Mouse (Mus musculus): ENCODE data around the gene Aknad1. TPM values are rescaled to one million over a fixed set of nuclear protein-coding genes. Genes with fewer than 3 reads are reported as not detected.

Gene Aknad1
- polyA plus RNA-seq, 1 experiment, result not detected

- TF ChIP-seq POLR2A (IDR thresholded peaks at IDR 0.05; ENCODE audit: low read depth, low read length), result no peak
- no peak for TF ChIP-seq CTCF (conservative IDR thresholded peaks at IDR 0.05; ENCODE audit: insufficient read depth, insufficient read length, low read depth, low read length)
- peaks cover 3% of the 10 kb centered on the region; the same call in 1 of the 2 replicates for H3K4me1 ChIP-seq (ENCODE audit: control insufficient read depth, insufficient read depth, low read length)
- no peaks in the 10 kb centered on the region for H3K36me3 ChIP-seq (ENCODE audit: control insufficient read depth, insufficient read depth, low read length)
- peak within 1 kb of the TSS; percentile 70 for H3K4me3 ChIP-seq (ENCODE audit: insufficient read depth, low read depth, low read length)
- H3K27me3 ChIP-seq (replicated peaks; ENCODE audit: control insufficient read depth, insufficient read depth, low read length), result no peaks in the 10 kb centered on the region
- H3K27ac ChIP-seq (ENCODE audit: insufficient read depth, low read depth, low read length), result peak within 1 kb of the TSS; percentile 47; the same call in 1 of the 2 replicates
- WGBS, result 5% methylated on average over 53 of the region's 53 CpGs
- DNase-seq, result peak; percentile 97
These were observed 17.2 kb upstream of the Aknad1 start, which contains the start of gene Gpsm2 for GRCm38 (mm10) chr3:108722036-108722872. Gpsm2 (minus strand) TSS chr3:108722309.

- no peaks in the 10 kb centered on the region for H3K4me1 ChIP-seq (ENCODE audit: control insufficient read depth, insufficient read depth, low read length)
- no peak for DNase-seq
- H3K27ac ChIP-seq (ENCODE audit: insufficient read depth, low read depth, low read length), result no peak overlapping the region
- 92% methylated on average over 7 of the region's 7 CpGs for WGBS
- TF ChIP-seq CTCF (conservative IDR thresholded peaks at IDR 0.05; ENCODE audit: insufficient read depth, insufficient read length, low read depth, low read length), result no peak
- TF ChIP-seq POLR2A (IDR thresholded peaks at IDR 0.05; ENCODE audit: low read depth, low read length), result no peak
- no peak overlapping the region for H3K4me3 ChIP-seq (ENCODE audit: insufficient read depth, low read depth, low read length)
- H3K27me3 ChIP-seq (replicated peaks; ENCODE audit: control insufficient read depth, insufficient read depth, low read length), result no peaks in the 10 kb centered on the region
- H3K36me3 ChIP-seq (ENCODE audit: control insufficient read depth, insufficient read depth, low read length), result no peaks in the 10 kb centered on the region
These were observed 13.0 kb upstream of the Aknad1 start for GRCm38 (mm10) chr3:108726413-108726812.

GRCm38 (mm10) chr3:108727344-108727743 is 12.1 kb upstream of the Aknad1 start:
- Histone ChIP-seq H3K4me3 (ENCODE audit: insufficient read depth, low read depth, low read length) (no peak overlapping the region), H3K4me1 (ENCODE audit: control insufficient read depth, insufficient read depth, low read length) (no peaks in the 10 kb centered on the region), H3K27me3 (replicated peaks; ENCODE audit: control insufficient read depth, insufficient read depth, low read length) (no peaks in the 10 kb centered on the region), H3K27ac (ENCODE audit: insufficient read depth, low read depth, low read length) (no peak overlapping the region), H3K36me3 (ENCODE audit: control insufficient read depth, insufficient read depth, low read length) (no peaks in the 10 kb centered on the region)
- no peak for DNase-seq
- TF ChIP-seq CTCF (conservative IDR thresholded peaks at IDR 0.05; ENCODE audit: insufficient read depth, insufficient read length, low read depth, low read length) (no peak), POLR2A (IDR thresholded peaks at IDR 0.05; ENCODE audit: low read depth, low read length) (no peak)

- WGBS, result 88% methylated on average over 3 of the region's 3 CpGs
- DNase-seq, result no peak
- H3K4me3 ChIP-seq (ENCODE audit: insufficient read depth, low read depth, low read length), result no peak overlapping the region
These were observed 11.7 kb upstream of the Aknad1 start for GRCm38 (mm10) chr3:108727776-108728175.

GRCm38 (mm10) chr3:108730316-108730715 is 9.1 kb upstream of the Aknad1 start:
- DNase-seq, result peak; percentile 10
- Histone ChIP-seq H3K27ac (ENCODE audit: insufficient read depth, low read depth, low read length) (no peak overlapping the region), H3K4me1 (ENCODE audit: control insufficient read depth, insufficient read depth, low read length) (no peaks in the 10 kb centered on the region), H3K27me3 (replicated peaks; ENCODE audit: control insufficient read depth, insufficient read depth, low read length) (no peaks in the 10 kb centered on the region), H3K4me3 (ENCODE audit: insufficient read depth, low read depth, low read length) (no peak overlapping the region), H3K36me3 (ENCODE audit: control insufficient read depth, insufficient read depth, low read length) (no peaks in the 10 kb centered on the region)
- TF ChIP-seq CTCF (conservative IDR thresholded peaks at IDR 0.05; ENCODE audit: insufficient read depth, insufficient read length, low read depth, low read length), result no peak
- TF ChIP-seq POLR2A (IDR thresholded peaks at IDR 0.05; ENCODE audit: low read depth, low read length), result no peak
- WGBS, result 46% methylated on average over 12 of the region's 12 CpGs

More at GRCm38 (mm10) chr3:108727776-108728175, 11.7 kb upstream of the Aknad1 start:
- TF ChIP-seq CTCF (conservative IDR thresholded peaks at IDR 0.05; ENCODE audit: insufficient read depth, insufficient read length, low read depth, low read length) (no peak), POLR2A (IDR thresholded peaks at IDR 0.05; ENCODE audit: low read depth, low read length) (no peak)
- H3K27ac ChIP-seq (ENCODE audit: insufficient read depth, low read depth, low read length), result no peak overlapping the region
- no peaks in the 10 kb centered on the region for H3K4me1 ChIP-seq (ENCODE audit: control insufficient read depth, insufficient read depth, low read length)
- H3K36me3 ChIP-seq (ENCODE audit: control insufficient read depth, insufficient read depth, low read length), result no peaks in the 10 kb centered on the region
- no peaks in the 10 kb centered on the region for H3K27me3 ChIP-seq (replicated peaks; ENCODE audit: control insufficient read depth, insufficient read depth, low read length)

GRCm38 (mm10) chr3:108737761-108738160 is 1.7 kb upstream of the Aknad1 start:
- no peak overlapping the region for H3K27ac ChIP-seq (ENCODE audit: insufficient read depth, low read depth, low read length)
- WGBS, result 89% methylated on average over 3 of the region's 3 CpGs
- TF ChIP-seq POLR2A (IDR thresholded peaks at IDR 0.05; ENCODE audit: low read depth, low read length) (no peak), CTCF (conservative IDR thresholded peaks at IDR 0.05; ENCODE audit: insufficient read depth, insufficient read length, low read depth, low read length) (no peak)

GRCm38 (mm10) chr3:108744060-108744459 is 4.6 kb downstream of the Aknad1 start:
- WGBS, result 68% methylated on average over 4 of the region's 4 CpGs
- H3K27ac ChIP-seq (ENCODE audit: insufficient read depth, low read depth, low read length), result no peak overlapping the region

More at GRCm38 (mm10) chr3:108737761-108738160, 1.7 kb upstream of the Aknad1 start:
- Histone ChIP-seq H3K27me3 (replicated peaks; ENCODE audit: control insufficient read depth, insufficient read depth, low read length) (no peaks in the 10 kb centered on the region), H3K4me1 (ENCODE audit: control insufficient read depth, insufficient read depth, low read length) (no peaks in the 10 kb centered on the region), H3K4me3 (ENCODE audit: insufficient read depth, low read depth, low read length) (no peak overlapping the region), H3K36me3 (ENCODE audit: control insufficient read depth, insufficient read depth, low read length) (no peaks in the 10 kb centered on the region)
- DNase-seq, result no peak

More at GRCm38 (mm10) chr3:108744060-108744459, 4.6 kb downstream of the Aknad1 start:
- TF ChIP-seq CTCF (conservative IDR thresholded peaks at IDR 0.05; ENCODE audit: insufficient read depth, insufficient read length, low read depth, low read length) (no peak), POLR2A (IDR thresholded peaks at IDR 0.05; ENCODE audit: low read depth, low read length) (no peak)
- Histone ChIP-seq H3K4me3 (ENCODE audit: insufficient read depth, low read depth, low read length) (no peak overlapping the region), H3K27me3 (replicated peaks; ENCODE audit: control insufficient read depth, insufficient read depth, low read length) (no peaks in the 10 kb centered on the region), H3K4me1 (ENCODE audit: control insufficient read depth, insufficient read depth, low read length) (no peaks in the 10 kb centered on the region), H3K36me3 (ENCODE audit: control insufficient read depth, insufficient read depth, low read length) (no peaks in the 10 kb centered on the region)
- no peak for DNase-seq
